Mouse (Mus musculus) thymus, adult 2 months (tissue): ENCODE measurements around the gene Setd5. TPM values are rescaled to one million over a fixed set of nuclear protein-coding genes. Genes with fewer than 3 reads are reported as not detected.

Experiments
- DNase-seq: peaks from one replicate; pipeline ENCODE4 v3.0.0; 2021
- H3K27ac ChIP-seq: fragments of 200-500 bp; 2 replicates; pipeline ENCODE4 v1.5.1; 2012; ENCODE audit warnings: low read length, control low read depth; ENCODE audit not compliant: control insufficient read depth, insufficient read depth
- H3K27me3 ChIP-seq: fragments of 200-500 bp; 2 replicates; pipeline ENCODE4 v1.6.1; 2012; ENCODE audit warnings: mild to moderate bottlenecking, low read length, moderate library complexity, mixed read lengths; ENCODE audit not compliant: control insufficient read depth, insufficient read depth
- H3K36me3 ChIP-seq: fragments of 200-500 bp; 2 replicates; pipeline ENCODE4 v1.6.1; 2012; ENCODE audit warnings: mild to moderate bottlenecking, low read length, moderate library complexity; ENCODE audit not compliant: control insufficient read depth, insufficient read depth
- H3K4me1 ChIP-seq: fragments of 200-500 bp; replicated peaks from 2 replicates; pipeline ENCODE4 v1.6.1; 2012; ENCODE audit warnings: low read length; ENCODE audit not compliant: control insufficient read depth, insufficient read depth
- H3K4me3 ChIP-seq: fragments of 200-500 bp; 2 replicates; pipeline ENCODE4 v1.5.1; 2012; ENCODE audit warnings: mild to moderate bottlenecking, low read length, control low read depth, moderate library complexity; ENCODE audit not compliant: control insufficient read depth, insufficient read depth
- CTCF ChIP-seq: fragments of 200-500 bp; IDR thresholded peaks from 2 replicates; pipeline ENCODE4 v1.5.1; 2012; ENCODE audit warnings: mild to moderate bottlenecking, control low read depth, low read length, moderate library complexity, borderline replicate concordance; ENCODE audit not compliant: control insufficient read depth, poor library complexity, insufficient read depth; ENCODE audit errors: extremely low read depth
- POLR2A ChIP-seq: fragments of 200-500 bp; IDR thresholded peaks from 2 replicates; pipeline ENCODE4 v1.6.1; 2012; ENCODE audit warnings: mild to moderate bottlenecking, low read length, control low read depth, moderate library complexity; ENCODE audit not compliant: control insufficient read depth, poor library complexity, insufficient read depth; ENCODE audit errors: extremely low read depth
- WGBS: fragments of 180-500 bp; shearing (Covaris S2); methylation state at CpG from one replicate; pipeline ENCODE4 v1.1.7; 2018; 5-methylcytosine and 5-hydroxymethylcytosine counted together
- polyA plus RNA-seq: library from polyadenylated mRNA; depleted of rRNA; stranded (reverse); fragments of >200 nt; gene quantifications from 2 replicates; pipeline ENCODE4 v1.2.3, GENCODE M21; 2012; rRNA removed

Gene Setd5
- polyA plus RNA-seq, 1 experiment: 51.8 TPM

GRCm38 (mm10) chr6:113194841-113195595 lies 117.9 kb downstream of the Setd5 start, which contains the start of gene Lhfpl4:
TSS of gene Lhfpl4 (minus strand) at chr6:113195384.
- H3K27ac ChIP-seq: no peak within 1 kb of the TSS
- no peak within 1 kb of the TSS for H3K4me3 ChIP-seq
- no peaks in the 10 kb centered on the region for H3K36me3 ChIP-seq
- DNase-seq: no peak
- WGBS: 5% methylated on average over 55 of the region's 66 CpGs
- H3K4me1 ChIP-seq: no peaks in the 10 kb centered on the region
- TF ChIP-seq CTCF: no peak
- no peak for TF ChIP-seq POLR2A
- H3K27me3 ChIP-seq: peaks cover 8% of the 10 kb centered on the region; the same call in 1 of the 2 replicates

DNA sequence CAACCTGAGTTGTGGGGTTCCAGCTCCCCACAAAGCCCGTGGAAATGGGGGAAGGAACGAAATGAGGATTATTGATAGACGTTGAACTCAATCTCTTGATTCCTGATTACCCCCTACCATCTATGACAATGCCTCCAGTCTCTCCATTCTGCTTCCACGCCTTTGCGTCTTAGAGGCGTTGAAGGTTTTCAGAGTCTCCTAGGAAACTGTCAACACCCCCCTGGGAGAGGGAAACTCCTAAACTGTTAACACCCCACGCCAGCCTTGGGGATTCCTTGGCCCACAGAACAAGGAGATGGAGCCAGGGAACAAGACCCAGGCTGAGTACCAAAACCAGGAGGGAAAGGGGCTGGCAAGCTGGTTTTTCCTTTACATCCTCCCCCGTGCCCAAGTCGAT lies 118.4 kb downstream of the Setd5 start:
- no peak for TF ChIP-seq POLR2A
- no peak for TF ChIP-seq CTCF
- DNase-seq: no peak
- 31% methylated on average over 9 of the region's 9 CpGs for WGBS
- Histone ChIP-seq H3K36me3 (no peaks in the 10 kb centered on the region), H3K4me1 (no peaks in the 10 kb centered on the region), H3K27me3 (peaks cover 8% of the 10 kb centered on the region; the same call in 1 of the 2 replicates), H3K4me3 (no peak overlapping the region), H3K27ac (no peak overlapping the region)

Other genes with a start within 250 kb of the Setd5 start
- gene Srgap3, start 130.1 kb upstream of the Setd5 start, polyA plus RNA-seq: 3.7 and 3.8 TPM in 2 replicates
- gene Thumpd3, start 31.1 kb upstream of the Setd5 start, polyA plus RNA-seq: 10.7 and 13.4 TPM in 2 replicates
- 0.08 and 0.10 TPM in 2 replicates for gene Lhfpl4, start 118.0 kb downstream of the Setd5 start, polyA plus RNA-seq
- gene Mtmr14, start 160.5 kb downstream of the Setd5 start, polyA plus RNA-seq: 80.0 and 82.9 TPM in 2 replicates
- 0.65 and 1.5 TPM in 2 replicates for gene Cpne9, start 204.9 kb downstream of the Setd5 start, polyA plus RNA-seq
- 65.7 and 66.2 TPM in 2 replicates for gene Brpf1, start 229.8 kb downstream of the Setd5 start, polyA plus RNA-seq
- 23.1 and 23.4 TPM in 2 replicates for gene Ogg1, start 249.6 kb downstream of the Setd5 start, polyA plus RNA-seq